Mouse (Mus musculus) E14TG2a.4 (cell line): ENCODE data around the gene Sec61a2.

ENCODE experiments used
- H3K27me3 ChIP-seq: 2 replicates; pipeline ENCODE4 v1.6.1; 2014; ENCODE audit warnings: low read length, control low read depth; ENCODE audit not compliant: insufficient read depth
- H3K36me3 ChIP-seq: 2 replicates; pipeline ENCODE4 v1.6.1; 2014; ENCODE audit warnings: low read length, control low read depth; ENCODE audit not compliant: insufficient read depth
- H3K4me1 ChIP-seq: replicated peaks from 2 replicates; pipeline ENCODE4 v1.6.1; 2014; ENCODE audit warnings: low read depth, low read length, control low read depth
- H3K4me3 ChIP-seq: replicated peaks from 2 replicates; pipeline ENCODE4 v1.5.1; 2014; ENCODE audit warnings: mild to moderate bottlenecking, low read length
- H3K9me3 ChIP-seq: 2 replicates; pipeline ENCODE4 v1.6.1; 2014; ENCODE audit warnings: low read length, control low read depth
- CTCF ChIP-seq: conservative IDR thresholded peaks from 2 replicates; pipeline ENCODE4 v1.5.1; 2014; ENCODE audit warnings: low read length
- NANOG ChIP-seq: IDR thresholded peaks from 2 replicates; pipeline ENCODE4 v1.6.1; 2014; ENCODE audit warnings: borderline replicate concordance, low read length, mixed read lengths
- POU5F1 ChIP-seq: IDR thresholded peaks from 2 replicates; pipeline ENCODE4 v1.6.1; 2014; ENCODE audit warnings: low read length, borderline replicate concordance

The Sec61a2 gene

DNA sequence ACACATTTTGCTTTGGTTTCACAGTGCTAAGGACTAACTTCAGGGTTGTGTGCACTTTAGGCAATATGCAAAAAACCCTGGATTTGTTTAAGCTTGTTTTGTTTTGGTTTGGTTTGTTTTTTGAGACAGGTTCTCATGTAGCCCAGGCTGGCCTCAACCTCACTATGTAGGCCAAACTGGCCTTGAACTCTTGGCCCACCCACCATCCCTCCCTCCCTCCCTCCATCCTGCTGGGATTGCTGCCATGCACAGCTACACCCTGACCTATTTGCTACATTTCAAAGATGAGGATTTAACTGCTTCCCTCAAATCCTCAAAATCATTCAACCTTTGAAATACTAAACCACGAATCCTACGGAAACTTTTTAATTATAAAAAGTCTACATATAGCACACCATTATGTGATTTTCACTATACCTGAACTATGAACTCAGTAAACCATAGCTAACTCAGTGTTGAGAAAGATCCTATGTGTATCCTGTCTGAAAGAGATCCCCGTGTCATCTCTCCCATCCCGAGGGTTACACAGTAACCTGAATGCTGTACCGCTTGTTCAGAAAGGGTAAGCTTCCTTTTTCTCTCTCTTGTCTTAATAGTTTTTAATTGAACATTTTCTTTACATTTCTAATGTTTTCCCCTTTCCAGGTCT is 69.8 kb downstream of the Sec61a2 start:
- H3K36me3 ChIP-seq: peaks cover 56% of the 10 kb centered on the region
- H3K4me1 ChIP-seq: peaks cover 37% of the 10 kb centered on the region
- H3K9me3 ChIP-seq: no peaks in the 10 kb centered on the region
- TF ChIP-seq NANOG (no peak), POU5F1 (no peak), CTCF (no peak)
- H3K27me3 ChIP-seq: no peaks in the 10 kb centered on the region
- H3K4me3 ChIP-seq: no peak overlapping the region

- Histone ChIP-seq H3K9me3 (no peaks in the 10 kb centered on the region), H3K36me3 (peaks cover 59% of the 10 kb centered on the region), H3K27me3 (no peaks in the 10 kb centered on the region), H3K4me1 (peaks cover 37% of the 10 kb centered on the region), H3K4me3 (no peak overlapping the region)
- TF ChIP-seq POU5F1: no peak
Measured at GRCm38 (mm10) chr2:5824685-5825084, 70.5 kb downstream of the Sec61a2 start.

GRCm38 (mm10) chr2:5824213-5824612 is 71.0 kb downstream of the Sec61a2 start:
- TF ChIP-seq CTCF (peak; percentile 38), POU5F1 (no peak)
- H3K9me3 ChIP-seq: no peaks in the 10 kb centered on the region
- H3K36me3 ChIP-seq: peaks cover 63% of the 10 kb centered on the region
- no peak overlapping the region for H3K4me3 ChIP-seq
- H3K27me3 ChIP-seq: no peaks in the 10 kb centered on the region
- peaks cover 37% of the 10 kb centered on the region for H3K4me1 ChIP-seq

GRCm38 (mm10) chr2:5822449-5822848 is 72.8 kb downstream of the Sec61a2 start:
- Histone ChIP-seq H3K27me3 (no peaks in the 10 kb centered on the region), H3K36me3 (peaks cover 76% of the 10 kb centered on the region)
- no peak for TF ChIP-seq POU5F1
- TF ChIP-seq NANOG: no peak
- TF ChIP-seq CTCF: no peak

GRCm38 (mm10) chr2:5821264-5821663 is 74.0 kb downstream of the Sec61a2 start:
- Histone ChIP-seq H3K4me3 (no peak overlapping the region), H3K4me1 (peaks cover 52% of the 10 kb centered on the region), H3K9me3 (no peaks in the 10 kb centered on the region)

More at GRCm38 (mm10) chr2:5822449-5822848, 72.8 kb downstream of the Sec61a2 start:
- Histone ChIP-seq H3K9me3 (no peaks in the 10 kb centered on the region), H3K4me3 (no peak overlapping the region), H3K4me1 (peaks cover 45% of the 10 kb centered on the region)

More at GRCm38 (mm10) chr2:5821264-5821663, 74.0 kb downstream of the Sec61a2 start:
- TF ChIP-seq CTCF: no peak; the same call in 1 of the 2 replicates
- TF ChIP-seq POU5F1: no peak
- TF ChIP-seq NANOG: no peak
- Histone ChIP-seq H3K36me3 (peaks cover 74% of the 10 kb centered on the region), H3K27me3 (no peaks in the 10 kb centered on the region)
